Mouse (Mus musculus) midbrain, embryonic 11.5 days (tissue): ENCODE measurements around the gene Syt13. TPM values are rescaled to one million over a fixed set of nuclear protein-coding genes. Genes with fewer than 3 reads are reported as not detected.
A peak's percentile ranks its signal among the peaks of the same experiment; 100 is the strongest.

Experiments
- ATAC-seq: fragments of 200-750 bp; cut with Nextera tagmentation; 2 replicates; pipeline ENCODE4 v1.8.0; 2017; ENCODE audit warnings: moderate TSS enrichment, moderate library complexity; ENCODE audit not compliant: low FRiP score
- DNase-seq: peaks from one replicate; pipeline ENCODE4 v3.0.0; 2015; ENCODE audit warnings: low spot score; ENCODE audit errors: missing footprints
- H3K27ac ChIP-seq: fragments of 300-500 bp; sonication (generic); 2 replicates; pipeline ENCODE4 v1.5.1; 2014; ENCODE audit warnings: low read depth, low read length
- H3K27me3 ChIP-seq: fragments of 300-500 bp; sonication (generic); 2 replicates; pipeline ENCODE4 v1.6.1; 2014; ENCODE audit warnings: mild to moderate bottlenecking, low read length, moderate library complexity, mixed read lengths; ENCODE audit not compliant: control insufficient read depth, insufficient read depth
- H3K36me3 ChIP-seq: fragments of 300-500 bp; sonication (generic); 2 replicates; pipeline ENCODE4 v1.6.1; 2014; ENCODE audit warnings: mild to moderate bottlenecking, low read length, moderate library complexity, mixed read lengths; ENCODE audit not compliant: control insufficient read depth, insufficient read depth
- H3K4me1 ChIP-seq: fragments of 300-500 bp; sonication (generic); 2 replicates; pipeline ENCODE4 v1.6.1; 2014; ENCODE audit warnings: low read length; ENCODE audit not compliant: control insufficient read depth, insufficient read depth
- H3K4me2 ChIP-seq: fragments of 300-500 bp; sonication (generic); 2 replicates; pipeline ENCODE4 v1.6.1; 2014; ENCODE audit warnings: mild to moderate bottlenecking, moderate library complexity
- H3K4me3 ChIP-seq: fragments of 300-500 bp; sonication (generic); 2 replicates; pipeline ENCODE4 v1.5.1; 2014; ENCODE audit warnings: low read depth, low read length
- H3K9ac ChIP-seq: fragments of 300-500 bp; sonication (generic); 2 replicates; pipeline ENCODE4 v1.6.1; 2014; ENCODE audit warnings: low read length
- H3K9me3 ChIP-seq: fragments of 300-500 bp; sonication (generic); 2 replicates; pipeline ENCODE4 v1.6.1; 2016; ENCODE audit warnings: low read length; ENCODE audit not compliant: control insufficient read depth
- WGBS: fragments of 180-500 bp; shearing (Covaris S2); extraction: QIAGEN DNeasy Blood & Tissue Kit; methylation state at CpG from one replicate; pipeline ENCODE4 v1.1.7; 2014; 5-methylcytosine and 5-hydroxymethylcytosine counted together
- polyA plus RNA-seq: library from polyadenylated mRNA; unstranded; fragments of >200 nt; fragmentation: Nextera tagmentation; extraction: Ambion mirVana; gene quantifications from 2 replicates; pipeline ENCODE4 v1.2.1, GENCODE M21; 2014

Gene Syt13
- 14.7 TPM in 2 replicates for polyA plus RNA-seq

GRCm38 (mm10) chr2:92914933-92915553, at the start of gene Syt13:
Gene Syt13 (plus strand): TSS chr2:92915098.
- H3K36me3 ChIP-seq, result no peaks in the 10 kb centered on the region
- peak within 1 kb of the TSS; percentile 35 for H3K4me3 ChIP-seq
- H3K9me3 ChIP-seq, result no peaks in the 10 kb centered on the region
- H3K9ac ChIP-seq, result peak within 1 kb of the TSS; percentile 51
- peak within 1 kb of the TSS; percentile 78 for H3K4me2 ChIP-seq
- DNase-seq (peak; percentile 91), ATAC-seq (peak; percentile 79)
- peaks cover 7% of the 10 kb centered on the region for H3K27me3 ChIP-seq
- H3K4me1 ChIP-seq, result peaks cover 27% of the 10 kb centered on the region
- under 1% methylated on average over 38 of the region's 38 CpGs for WGBS
- H3K27ac ChIP-seq, result peak within 1 kb of the TSS; percentile 55

DNA sequence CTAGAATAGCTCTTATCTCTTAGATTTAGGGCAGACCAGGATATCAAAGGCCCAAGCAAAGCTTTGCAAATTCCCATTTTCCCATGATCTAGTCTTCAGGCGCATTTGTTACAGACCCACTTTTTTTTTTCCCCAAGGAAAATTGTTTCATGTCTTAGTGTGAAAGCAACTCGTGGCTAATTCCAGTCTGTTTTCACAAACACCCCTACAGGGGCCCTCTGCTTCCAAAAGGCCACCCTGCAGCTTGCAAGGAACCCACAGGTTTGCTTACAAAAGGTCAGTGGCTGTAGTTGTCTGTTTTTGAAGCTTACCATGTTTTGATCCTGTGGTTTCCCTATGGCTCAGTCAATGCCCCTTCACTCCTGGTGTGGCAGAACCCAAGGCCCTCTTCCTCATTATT, 48.3 kb upstream of the Syt13 start:
- no peaks in the 10 kb centered on the region for H3K27me3 ChIP-seq
- H3K4me1 ChIP-seq, result peaks cover 13% of the 10 kb centered on the region
- H3K27ac ChIP-seq, result no peak overlapping the region
- no peak overlapping the region for H3K4me2 ChIP-seq
- WGBS, result 24% methylated on average over 2 of the region's 2 CpGs
- DNase-seq, result no peak
- H3K4me3 ChIP-seq, result no peak overlapping the region
- H3K9me3 ChIP-seq, result no peaks in the 10 kb centered on the region
- H3K9ac ChIP-seq, result no peak overlapping the region
- H3K36me3 ChIP-seq, result no peaks in the 10 kb centered on the region
- ATAC-seq, result no peak

DNA sequence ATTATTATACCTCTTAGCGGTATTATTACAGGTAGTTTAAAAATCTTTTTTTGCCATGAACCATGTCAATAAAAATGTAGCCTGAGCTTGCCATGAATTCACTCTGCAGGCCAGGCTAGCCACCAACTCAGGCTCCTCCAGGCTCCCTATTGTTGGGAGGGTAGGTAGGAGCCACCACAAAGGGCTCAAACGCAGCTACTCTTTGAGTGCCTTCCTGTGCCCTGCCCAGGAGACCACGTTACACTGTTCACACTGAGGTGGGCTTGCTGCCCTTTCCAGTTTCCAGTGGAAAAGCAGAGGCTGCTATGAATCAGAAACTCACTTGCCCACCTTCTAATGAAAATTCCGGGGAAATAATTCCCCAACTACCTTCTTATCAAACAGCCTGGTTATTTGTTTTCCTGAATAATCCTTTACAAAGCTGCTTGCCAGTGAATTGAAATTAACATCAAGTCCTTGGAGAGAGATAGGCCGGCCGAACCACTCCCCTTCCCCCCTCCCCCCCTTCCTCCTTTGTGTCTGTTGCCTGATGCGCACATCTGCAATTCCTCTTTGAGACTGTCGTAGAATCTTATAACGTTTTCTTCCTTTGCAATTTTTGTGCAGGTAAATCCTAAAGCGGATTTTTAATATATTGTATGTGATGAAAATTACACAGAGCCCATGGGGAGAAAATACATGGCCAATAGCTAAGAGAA, 44.6 kb upstream of the Syt13 start:
- Histone ChIP-seq H3K27me3 (no peaks in the 10 kb centered on the region), H3K36me3 (no peaks in the 10 kb centered on the region), H3K4me3 (no peak overlapping the region), H3K4me1 (peaks cover 13% of the 10 kb centered on the region), H3K9me3 (no peaks in the 10 kb centered on the region), H3K9ac (no peak overlapping the region), H3K27ac (peak overlapping the region; percentile 50), H3K4me2 (no peak overlapping the region)
- DNase-seq, result peak; percentile 89
- peak; percentile 74 for ATAC-seq
- WGBS, result 9% methylated on average over 10 of the region's 10 CpGs

- H3K27me3 ChIP-seq, result no peaks in the 10 kb centered on the region
- no peak overlapping the region for H3K4me3 ChIP-seq
- H3K36me3 ChIP-seq, result no peaks in the 10 kb centered on the region
- H3K4me2 ChIP-seq, result no peak overlapping the region
- no peak overlapping the region for H3K27ac ChIP-seq
- peak; percentile 89 for DNase-seq
- H3K4me1 ChIP-seq, result peaks cover 13% of the 10 kb centered on the region
- WGBS, result 7% methylated on average over 7 of the region's 7 CpGs
- no peaks in the 10 kb centered on the region for H3K9me3 ChIP-seq
- 0 out of 2 replicates have a peak, but pooled peaks have one; percentile 27 for ATAC-seq
- H3K9ac ChIP-seq, result no peak overlapping the region
Observed at GRCm38 (mm10) chr2:92871093-92871686, 43.7 kb upstream of the Syt13 start.

GRCm38 (mm10) chr2:92872652-92873051, 42.2 kb upstream of the Syt13 start:
- H3K9me3 ChIP-seq, result no peaks in the 10 kb centered on the region
- 87% methylated on average over 4 of the region's 4 CpGs for WGBS
- H3K9ac ChIP-seq, result no peak overlapping the region
- H3K4me2 ChIP-seq, result no peak overlapping the region
- H3K36me3 ChIP-seq, result no peaks in the 10 kb centered on the region
- DNase-seq, result peak; percentile 76
- no peak for ATAC-seq
- H3K27ac ChIP-seq, result no peak overlapping the region
- H3K27me3 ChIP-seq, result no peaks in the 10 kb centered on the region
- H3K4me3 ChIP-seq, result no peak overlapping the region
- peaks cover 17% of the 10 kb centered on the region for H3K4me1 ChIP-seq

DNA sequence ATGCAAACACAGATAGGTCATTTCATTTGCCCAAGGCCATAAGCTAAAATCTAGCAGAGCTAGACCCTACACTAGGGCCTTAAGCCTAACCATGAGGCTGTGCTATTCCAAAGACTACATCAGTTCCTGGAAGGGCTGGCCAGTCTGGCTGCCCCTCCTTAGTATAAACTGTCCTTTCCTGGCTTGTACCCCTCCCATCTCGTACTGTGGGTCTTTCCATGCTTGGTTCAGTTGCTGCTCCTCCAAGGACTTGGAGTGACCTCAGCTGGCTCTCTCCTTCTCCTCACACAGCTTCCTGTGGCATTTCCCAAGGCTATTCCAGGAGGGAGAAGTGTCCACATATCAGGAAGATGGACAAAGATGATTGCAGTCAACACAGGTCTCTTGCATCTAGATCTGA, 40.3 kb upstream of the Syt13 start:
- H3K4me2 ChIP-seq, result no peak overlapping the region
- DNase-seq, result no peak
- H3K27me3 ChIP-seq, result no peaks in the 10 kb centered on the region
- H3K27ac ChIP-seq, result no peak overlapping the region
- H3K9ac ChIP-seq, result no peak overlapping the region
- no peak for ATAC-seq
- peaks cover 22% of the 10 kb centered on the region for H3K4me1 ChIP-seq
- no peaks in the 10 kb centered on the region for H3K36me3 ChIP-seq
- no peaks in the 10 kb centered on the region for H3K9me3 ChIP-seq
- WGBS, result 79% methylated on average over 1 of the region's 1 CpGs
- H3K4me3 ChIP-seq, result no peak overlapping the region

GRCm38 (mm10) chr2:92877488-92877887, 37.4 kb upstream of the Syt13 start:
- DNase-seq, result no peak
- no peak overlapping the region for H3K9ac ChIP-seq
- H3K27ac ChIP-seq, result no peak overlapping the region
- peaks cover 10% of the 10 kb centered on the region for H3K4me1 ChIP-seq
- H3K36me3 ChIP-seq, result no peaks in the 10 kb centered on the region
- H3K4me2 ChIP-seq, result no peak overlapping the region
- no peak overlapping the region for H3K4me3 ChIP-seq
- H3K27me3 ChIP-seq, result no peaks in the 10 kb centered on the region
- 36% methylated on average over 3 of the region's 3 CpGs for WGBS
- H3K9me3 ChIP-seq, result no peaks in the 10 kb centered on the region
- no peak for ATAC-seq

GRCm38 (mm10) chr2:92883039-92883911, 31.6 kb upstream of the Syt13 start:
- Histone ChIP-seq H3K36me3 (no peaks in the 10 kb centered on the region), H3K9me3 (no peaks in the 10 kb centered on the region), H3K4me3 (no peak overlapping the region), H3K4me2 (peak overlapping the region; percentile 35), H3K27ac (no peak overlapping the region), H3K27me3 (no peaks in the 10 kb centered on the region), H3K4me1 (peaks cover 5% of the 10 kb centered on the region; the same call in 1 of the 2 replicates), H3K9ac (no peak overlapping the region)
- peak; percentile 96 for DNase-seq
- 1% methylated on average over 15 of the region's 15 CpGs for WGBS
- peak; percentile 67 for ATAC-seq
